Mouse (Mus musculus) C2C12 (cell line): ENCODE data around the gene Evx2.

Source experiments
- CTCF ChIP-seq: IDR thresholded peaks from one replicate; pipeline ENCODE4 v1.5.1; 2011; ENCODE audit not compliant: control insufficient read depth, insufficient read depth, insufficient read length
- FOSL1 ChIP-seq: IDR thresholded peaks from one replicate; pipeline ENCODE4 v1.8.0; 2011; ENCODE audit warnings: mild to moderate bottlenecking, low read length; ENCODE audit not compliant: poor library complexity, insufficient read depth, severe bottlenecking
- MAX ChIP-seq: IDR thresholded peaks from one replicate; pipeline ENCODE4 v1.6.1; 2011; ENCODE audit warnings: mild to moderate bottlenecking, control low read depth
- MYOD1 ChIP-seq: IDR thresholded peaks from one replicate; pipeline ENCODE4 v1.6.1; 2011; ENCODE audit warnings: low read depth; ENCODE audit not compliant: control insufficient read depth, insufficient read length
- USF1 ChIP-seq: IDR thresholded peaks from one replicate; pipeline ENCODE4 v1.6.1; 2011; ENCODE audit warnings: low read depth, mild to moderate bottlenecking, control low read depth, moderate library complexity

DNA sequence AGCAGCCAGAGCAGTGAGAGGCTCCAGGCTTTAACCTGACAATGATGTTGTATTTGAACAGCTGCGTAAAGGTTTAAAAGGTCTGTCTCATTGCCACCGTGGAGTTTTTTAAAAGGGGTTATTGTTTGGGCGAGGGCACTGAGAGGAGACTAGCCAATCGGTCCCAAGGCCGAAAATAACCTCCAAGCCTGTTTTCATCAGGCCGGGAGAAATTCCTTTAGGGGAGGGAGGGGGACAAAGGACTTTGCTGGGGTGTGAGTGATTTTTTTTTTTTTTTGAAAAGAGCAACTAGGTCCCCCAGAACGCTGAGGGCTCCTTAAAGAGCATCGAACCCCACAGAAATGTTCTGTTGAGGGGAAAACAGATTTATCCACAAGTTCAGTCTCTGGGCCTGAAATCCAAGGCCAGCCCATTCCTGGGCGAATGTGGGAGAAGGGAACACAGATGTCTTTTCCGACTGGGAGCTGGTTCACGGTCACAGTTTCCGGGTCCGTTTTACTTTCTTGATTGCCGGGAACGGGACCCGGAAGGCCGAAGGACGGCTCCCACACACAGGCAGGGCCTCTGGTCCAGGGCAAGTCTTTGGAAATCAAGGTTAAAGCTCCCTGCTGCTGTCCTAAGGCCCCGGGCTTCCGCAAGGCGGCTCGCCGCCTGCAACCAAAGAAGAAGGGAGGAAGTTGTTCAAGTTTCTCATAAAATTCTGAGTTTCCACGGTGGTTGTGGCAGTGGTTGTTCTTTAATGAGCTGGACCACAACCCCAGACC is 30.4 kb upstream of the Evx2 start:
- TF ChIP-seq CTCF (no peak), MAX (no peak), MYOD1 (no peak), USF1 (no peak), FOSL1 (no peak)
